ENCODE assay signal across 23 mouse cellular contexts in the genomic region with DNA sequence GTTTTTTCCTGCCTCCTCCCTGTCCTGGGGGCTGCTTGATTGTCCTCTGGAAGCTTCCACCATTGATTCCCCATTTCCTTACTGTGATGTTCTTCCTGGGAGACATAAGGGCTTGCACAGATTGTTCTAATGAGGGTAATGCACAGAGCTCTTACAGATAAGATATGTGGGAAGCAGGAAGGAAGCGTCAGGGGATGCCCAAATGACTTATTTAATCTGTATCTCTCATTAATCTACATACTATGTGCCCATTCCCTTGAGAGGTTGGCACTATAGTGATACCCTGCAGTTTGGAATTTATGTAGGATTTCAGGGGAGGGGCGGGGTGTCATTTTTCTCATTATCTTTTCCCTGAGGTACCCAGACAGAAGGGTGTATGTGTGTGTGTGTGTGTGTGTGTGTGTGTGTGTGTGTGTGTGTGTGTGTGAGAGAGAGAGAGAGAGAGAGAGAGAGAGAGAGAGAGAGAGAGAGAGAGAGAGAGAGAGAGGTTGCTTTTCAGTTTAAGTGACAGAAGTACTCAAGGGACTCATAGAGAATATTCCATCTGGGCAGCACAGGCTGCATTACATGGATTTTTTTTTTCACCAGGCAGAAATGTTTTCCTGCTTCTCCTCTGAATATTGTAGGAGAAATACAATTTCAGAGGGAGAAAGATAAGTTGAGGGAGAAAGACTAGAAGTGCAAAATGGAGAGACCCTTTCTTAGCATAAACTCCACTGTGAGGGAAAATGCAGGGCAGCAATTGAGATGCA.
A peak's percentile ranks its signal among the peaks of the same experiment; 100 is the strongest.
DNase-seq lines count a peak whose midpoint lies in the region; ATAC-seq lines count a peak whose summit lies in the region.
"Had no signal": no experiment of that assay in that cellular context is flagged by ENCODE, and none has a peak within 500 bp of the region (broad histone marks: within the 10 kb centered on the region; RNA-seq: fewer than 3 reads in every experiment).

No protein-coding gene starts in this region.

- H3K27ac ChIP-seq in forebrain, embryonic 11.5 days (ENCODE audit: low read depth, low read length): 0 out of 2 replicates have a peak overlapping the region, but pooled peaks have one; percentile 25
- H3K27ac ChIP-seq in forebrain, embryonic 10.5 days: no peak overlapping the region
- 0 out of 2 replicates have a peak overlapping the region, but pooled peaks have one; percentile 40 for H3K27ac ChIP-seq in forebrain, embryonic 15.5 days (replicated peaks)
- no peak overlapping the region; the same call in 1 of the 2 replicates for H3K27ac ChIP-seq in midbrain, embryonic 12.5 days (replicated peaks)
- no peak overlapping the region for H3K27ac ChIP-seq in neural tube, embryonic 15.5 days (replicated peaks)
- H3K27ac ChIP-seq: embryonic facial prominence, embryonic 13.5 days; lung, embryonic 15.5 days; stomach, embryonic 15.5 days had no signal

- no peaks in the 10 kb centered on the region for H3K36me3 ChIP-seq in forebrain, embryonic 11.5 days (ENCODE audit: control insufficient read depth, insufficient read depth, low read length)
- no peaks in the 10 kb centered on the region for H3K36me3 ChIP-seq in forebrain, embryonic 10.5 days (replicated peaks)
- H3K36me3 ChIP-seq in forebrain, embryonic 15.5 days: no peaks in the 10 kb centered on the region
- H3K36me3 ChIP-seq in midbrain, embryonic 12.5 days: no peaks in the 10 kb centered on the region
- H3K36me3 ChIP-seq in neural tube, embryonic 15.5 days: no peaks in the 10 kb centered on the region
- H3K36me3 ChIP-seq: embryonic facial prominence, embryonic 13.5 days; lung, embryonic 15.5 days; stomach, embryonic 15.5 days had no signal

- WGBS in forebrain, embryonic 11.5 days: 72% methylated on average over 2 of the region's 2 CpGs
- 66% methylated on average over 2 of the region's 2 CpGs for WGBS in forebrain, embryonic 10.5 days
- WGBS in forebrain, embryonic 15.5 days: 62% methylated on average over 2 of the region's 2 CpGs
- 58% methylated on average over 2 of the region's 2 CpGs for WGBS in midbrain, embryonic 12.5 days
- 37% methylated on average over 2 of the region's 2 CpGs for WGBS in neural tube, embryonic 15.5 days

- no peak for DNase-seq in forebrain, embryonic 11.5 days (ENCODE audit: low spot score)
- DNase-seq in forebrain, embryonic 10.5 days (ENCODE audit: extremely low spot score, low spot score): no peak
- DNase-seq in heart, postnatal 25 days (ENCODE audit: low spot score): no peak
- no peak for DNase-seq in layer of hippocampus, adult 8-10 months (ENCODE audit: low spot score in 2 of 2)
- DNase-seq in lung, postnatal 36 days: no peak
- DNase-seq: cerebellum, postnatal 25 days; gastrocnemius, postnatal 14 days; heart, postnatal 10 days; kidney, postnatal 10 days; left cerebral cortex, postnatal 4 days; right cerebral cortex, adult 18-20 months; spleen, adult 18-20 months; thymus, postnatal 14 days had no signal

- no peak overlapping the region for H3K4me2 ChIP-seq in forebrain, embryonic 11.5 days (ENCODE audit: low read depth, low read length, severe bottlenecking)
- no peak overlapping the region for H3K4me2 ChIP-seq in forebrain, embryonic 15.5 days (replicated peaks)
- H3K4me2 ChIP-seq in midbrain, embryonic 12.5 days (replicated peaks): no peak overlapping the region
- no peak overlapping the region for H3K4me2 ChIP-seq in neural tube, embryonic 15.5 days
- H3K4me2 ChIP-seq: embryonic facial prominence, embryonic 13.5 days; liver, embryonic 11.5 days; lung, embryonic 15.5 days; stomach, embryonic 15.5 days had no signal

- H3K9me3 ChIP-seq in forebrain, embryonic 11.5 days (ENCODE audit: control insufficient read depth, low read length): no peaks in the 10 kb centered on the region
- no peaks in the 10 kb centered on the region for H3K9me3 ChIP-seq in forebrain, embryonic 10.5 days
- no peaks in the 10 kb centered on the region for H3K9me3 ChIP-seq in forebrain, embryonic 15.5 days
- H3K9me3 ChIP-seq in midbrain, embryonic 12.5 days: no peaks in the 10 kb centered on the region
- no peaks in the 10 kb centered on the region for H3K9me3 ChIP-seq in neural tube, embryonic 15.5 days (replicated peaks)
- H3K9me3 ChIP-seq: embryonic facial prominence, embryonic 13.5 days; lung, embryonic 15.5 days; stomach, embryonic 15.5 days had no signal

- H3K4me3 ChIP-seq in forebrain, embryonic 11.5 days (ENCODE audit: low read depth, low read length): no peak overlapping the region
- no peak overlapping the region for H3K4me3 ChIP-seq in forebrain, embryonic 10.5 days
- H3K4me3 ChIP-seq in forebrain, embryonic 15.5 days: no peak overlapping the region
- H3K4me3 ChIP-seq in midbrain, embryonic 12.5 days: no peak overlapping the region
- no peak overlapping the region for H3K4me3 ChIP-seq in neural tube, embryonic 15.5 days (replicated peaks)
- H3K4me3 ChIP-seq: embryonic facial prominence, embryonic 13.5 days; lung, embryonic 15.5 days; stomach, embryonic 15.5 days had no signal

- H3K9ac ChIP-seq in forebrain, embryonic 11.5 days (ENCODE audit: low read length): no peak overlapping the region
- no peak overlapping the region for H3K9ac ChIP-seq in forebrain, embryonic 15.5 days (replicated peaks)
- no peak overlapping the region for H3K9ac ChIP-seq in midbrain, embryonic 12.5 days (replicated peaks)
- no peak overlapping the region for H3K9ac ChIP-seq in neural tube, embryonic 15.5 days (replicated peaks)
- H3K9ac ChIP-seq: embryonic facial prominence, embryonic 13.5 days; lung, embryonic 15.5 days; stomach, embryonic 15.5 days had no signal

- ATAC-seq in forebrain, embryonic 11.5 days (replicated peaks; ENCODE audit: low FRiP score): 0 out of 2 replicates have a peak, but pooled peaks have one; percentile 10
- no peak for ATAC-seq in forebrain, embryonic 15.5 days (replicated peaks)
- ATAC-seq in midbrain, embryonic 12.5 days (ENCODE audit: low FRiP score, low read depth): peak; percentile 71; the same call in 1 of the 2 replicates
- peak; percentile 65; the same call in 1 of the 2 replicates for ATAC-seq in neural tube, embryonic 15.5 days (ENCODE audit: low FRiP score)
- ATAC-seq: intestine, postnatal 0 days; Patski had no signal

- intact Hi-C loops in heart, postnatal 25 days (cut with DNase I): no loop called here

- H3K4me1 ChIP-seq in forebrain, embryonic 11.5 days (replicated peaks; ENCODE audit: control insufficient read depth, insufficient read depth, low read length): no peaks in the 10 kb centered on the region
- H3K4me1 ChIP-seq in forebrain, embryonic 10.5 days: peaks cover 7% of the 10 kb centered on the region; the same call in 1 of the 2 replicates
- H3K4me1 ChIP-seq in forebrain, embryonic 15.5 days: peaks cover 21% of the 10 kb centered on the region
- 0 out of 2 replicates have a peak, but pooled peaks cover 11% of the 10 kb centered on the region for H3K4me1 ChIP-seq in midbrain, embryonic 12.5 days
- H3K4me1 ChIP-seq in neural tube, embryonic 15.5 days: peaks cover 6% of the 10 kb centered on the region
- H3K4me1 ChIP-seq: embryonic facial prominence, embryonic 13.5 days; lung, embryonic 15.5 days; stomach, embryonic 15.5 days had no signal

- H3K27me3 ChIP-seq in forebrain, embryonic 11.5 days (ENCODE audit: control insufficient read depth, insufficient read depth, low read length): no peaks in the 10 kb centered on the region
- H3K27me3 ChIP-seq in forebrain, embryonic 10.5 days (ENCODE audit: poor library complexity, severe bottlenecking): no peaks in the 10 kb centered on the region
- no peaks in the 10 kb centered on the region for H3K27me3 ChIP-seq in forebrain, embryonic 15.5 days
- H3K27me3 ChIP-seq in midbrain, embryonic 12.5 days: no peaks in the 10 kb centered on the region
- H3K27me3 ChIP-seq in neural tube, embryonic 15.5 days (replicated peaks): no peaks in the 10 kb centered on the region
- H3K27me3 ChIP-seq: CH12.LX; embryonic facial prominence, embryonic 13.5 days; lung, embryonic 15.5 days; Patski; stomach, embryonic 15.5 days had no signal

Comparison
In these comparisons a context has a peak if more than half of its experiments do, and no peak if none do; other contexts are left out.
1. H3K27ac ChIP-seq: peak in forebrain, embryonic 11.5 days (single experiment) and forebrain, embryonic 15.5 days (single experiment); none in forebrain, embryonic 10.5 days (single experiment), midbrain, embryonic 12.5 days (single experiment) and neural tube, embryonic 15.5 days (single experiment).